Comparison of ENCODE assay signal across 8 mouse cellular contexts in the genomic region with DNA sequence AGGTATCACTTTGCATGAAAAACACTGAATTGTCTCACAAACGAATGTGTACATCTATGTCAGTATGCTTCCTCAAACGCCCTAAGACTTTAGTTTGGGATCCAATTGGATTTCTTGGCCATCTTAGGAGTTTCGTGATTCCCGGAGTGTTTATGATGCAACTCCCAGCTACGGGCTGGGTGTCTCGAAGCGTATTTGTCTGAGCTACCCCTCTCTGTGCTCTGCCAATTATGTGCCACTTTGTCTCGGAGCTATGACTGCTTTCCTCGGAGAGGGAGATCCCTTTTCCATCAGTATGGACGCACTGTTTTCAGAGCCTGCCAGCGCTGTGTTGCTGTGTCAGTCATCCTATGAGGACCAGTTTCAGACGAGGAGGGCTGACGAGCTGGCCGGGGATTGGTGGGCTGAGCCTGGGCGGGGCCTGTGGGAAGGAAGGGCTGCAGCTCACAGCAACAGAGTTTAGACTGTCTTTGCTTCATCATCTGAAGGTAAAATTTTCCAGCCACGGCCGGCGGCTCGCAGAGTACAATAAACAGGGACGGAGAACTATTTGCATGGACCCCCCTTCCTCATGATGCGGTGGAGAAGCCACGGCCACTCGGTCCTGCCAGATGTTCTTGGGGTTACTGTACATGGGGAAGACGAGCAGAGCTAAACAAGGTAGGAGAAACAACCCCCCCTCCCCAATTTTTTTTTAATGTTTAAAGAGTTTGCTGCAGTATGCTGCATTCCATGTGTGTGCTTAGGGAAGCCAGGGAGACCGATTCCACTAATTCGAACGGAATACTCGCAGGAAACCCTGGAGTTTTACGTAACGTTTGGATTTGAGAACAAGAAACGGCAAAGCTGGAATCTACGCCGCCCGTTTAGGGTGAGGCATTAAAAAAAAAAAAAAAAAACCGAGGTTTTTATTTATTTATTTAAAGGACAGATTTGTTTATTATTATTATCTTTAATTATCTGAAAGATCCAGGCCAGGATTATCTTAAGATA. TPM values are rescaled to one million over a fixed set of nuclear protein-coding genes. Genes with fewer than 3 reads are reported as not detected.
A peak's percentile ranks its signal among the peaks of the same experiment; 100 is the strongest.
DNase-seq lines count a peak whose midpoint lies in the region; ATAC-seq and TF ChIP-seq lines count a peak whose summit lies in the region.

Mbnl2 (plus strand) TSS at position 424 of the 993 bp plus-strand sequence.

- ATAC-seq in Patski = peak; percentile 98
- ATAC-seq in hindbrain, embryonic 13.5 days (ENCODE audit: low FRiP score) = peak; percentile 99

- no peaks in the 10 kb centered on the region for H3K27me3 ChIP-seq in Patski
- H3K27me3 ChIP-seq in hindbrain, embryonic 13.5 days = no peaks in the 10 kb centered on the region; the same call in 1 of the 2 replicates

- peak within 1 kb of the TSS; percentile 91 for H3K27ac ChIP-seq in hindbrain, embryonic 13.5 days

- TF ChIP-seq CTCF in Patski (IDR thresholded peaks at IDR 0.05) = no peak

- peaks cover 48% of the 10 kb centered on the region for H3K4me1 ChIP-seq in hindbrain, embryonic 13.5 days (replicated peaks)

- peak; percentile 81 for DNase-seq in Patski (ENCODE audit: low read depth, low spot score)
- DNase-seq in cerebellum, postnatal 14 days = peak; percentile 95 to 96
- DNase-seq in frontal cortex, postnatal 14 days (ENCODE audit: low spot score in 2 of 2) = peak; percentile 94
- DNase-seq in layer of hippocampus, postnatal 36 days = peak; percentile 95 to 97
- peak; percentile 98 for DNase-seq in lung, postnatal 36 days
- peak; percentile 97 for DNase-seq in retina, postnatal 1 day
- peak; percentile 84 to 97 for DNase-seq in urinary bladder, adult 18-20 months (ENCODE audit: low spot score in 2 of 2)

- peak within 1 kb of the TSS; percentile 67 for H3K9ac ChIP-seq in hindbrain, embryonic 13.5 days

- POLR2A ChIA-PET in Patski (lab: Charles Lee) = interaction anchor here (0.6 to 1.8 kb wide), 3 partner anchors 62 to 250 kb away, joined by 4 to 6 read pairs (median 5); no protein-coding TSS in a partner anchor

- peak within 1 kb of the TSS; percentile 68 for H3K4me3 ChIP-seq in hindbrain, embryonic 13.5 days

- in situ Hi-C loops in Patski (cut with MboI; ENCODE audit: low pct_unique_long_range_greater_than_20kb) = loop anchor here (5.0 kb wide), 2 partner anchors 47 to 102 kb away; no protein-coding TSS in a partner anchor

- H3K9me3 ChIP-seq in hindbrain, embryonic 13.5 days = no peaks in the 10 kb centered on the region

- H3K4me2 ChIP-seq in hindbrain, embryonic 13.5 days = peak within 1 kb of the TSS; percentile 58

- no peaks in the 10 kb centered on the region for H3K36me3 ChIP-seq in hindbrain, embryonic 13.5 days

- under 1% methylated on average over 35 of the region's 35 CpGs for WGBS in hindbrain, embryonic 13.5 days

- CTCF ChIA-PET in Patski (lab: Charles Lee) = interaction anchor here (0.6 to 1.5 kb wide), 4 partner anchors 9 to 104 kb away, joined by 3 to 4 read pairs (median 4); no protein-coding TSS in a partner anchor

RNA-seq across cellular contexts. Expression of gene Mbnl2, which starts in this region (rescaled TPM):
- 132 TPM for polyA plus RNA-seq in Patski (2021)
- polyA plus RNA-seq in hindbrain, embryonic 13.5 days (2015; fragmentation: Nextera tagmentation; extraction: Ambion mirVana) = 23.9 and 24.7 TPM in 2 replicates
- total RNA-seq in layer of hippocampus, postnatal 36 days (2021) = 100 to 1,000 TPM; 249 TPM

Comparison
In these comparisons a context has a peak if more than half of its experiments do, and no peak if none do; other contexts are left out.
1. Peak in every context shown above with its lines: DNase-seq, ATAC-seq, H3K4me3 ChIP-seq and H3K27ac ChIP-seq.